Mouse (Mus musculus) stomach, postnatal 0 days (tissue): ENCODE data around the gene Sema3f. TPM values are rescaled to one million over a fixed set of nuclear protein-coding genes. Genes with fewer than 3 reads are reported as not detected.
A peak's percentile ranks its signal among the peaks of the same experiment; 100 is the strongest.
"Not testable (repeated sequence)": the region's sequence is repeated elsewhere in the genome, so short reads cannot be mapped to it uniquely, and the experiment has no call there.

Experiments
- ATAC-seq: fragments of 200-750 bp; cut with Nextera tagmentation; 2 replicates; pipeline ENCODE4 v1.8.0; 2017; ENCODE audit not compliant: low FRiP score, low TSS enrichment
- DNase-seq: peaks from one replicate; pipeline ENCODE4 v3.0.0-alpha.2; 2016; ENCODE audit warnings: low spot score
- H3K27ac ChIP-seq: fragments of 300-500 bp; sonication (generic); replicated peaks from 2 replicates; pipeline ENCODE4 v1.5.1; 2014; ENCODE audit warnings: mild to moderate bottlenecking, control low read depth
- H3K27me3 ChIP-seq: fragments of 300-500 bp; sonication (generic); 2 replicates; pipeline ENCODE4 v1.6.1; 2014; ENCODE audit warnings: low read length; ENCODE audit not compliant: control insufficient read depth, insufficient read depth
- H3K36me3 ChIP-seq: fragments of 300-500 bp; sonication (generic); 2 replicates; pipeline ENCODE4 v1.6.1; 2014; ENCODE audit warnings: low read length, mixed read lengths; ENCODE audit not compliant: control insufficient read depth, insufficient read depth
- H3K4me1 ChIP-seq: fragments of 300-500 bp; sonication (generic); replicated peaks from 2 replicates; pipeline ENCODE4 v1.6.1; 2014; ENCODE audit warnings: antibody characterized with exemption; ENCODE audit not compliant: control insufficient read depth, insufficient read depth
- H3K4me2 ChIP-seq: fragments of 300-500 bp; sonication (generic); replicated peaks from 2 replicates; pipeline ENCODE4 v1.6.1; 2014; ENCODE audit warnings: low read depth, mild to moderate bottlenecking, control low read depth, moderate library complexity
- H3K4me3 ChIP-seq: fragments of 300-500 bp; sonication (generic); 2 replicates; pipeline ENCODE4 v1.5.1; 2014; ENCODE audit warnings: low read depth, low read length, control low read depth
- H3K9ac ChIP-seq: fragments of 300-500 bp; sonication (generic); 2 replicates; pipeline ENCODE4 v1.6.1; 2014; ENCODE audit warnings: mild to moderate bottlenecking, low read length, control low read depth, mixed read lengths
- H3K9me3 ChIP-seq: fragments of 300-500 bp; sonication (generic); 2 replicates; pipeline ENCODE4 v1.6.1; 2016; ENCODE audit warnings: low read length; ENCODE audit not compliant: control insufficient read depth
- CTCF ChIP-seq: IDR thresholded peaks from 2 replicates; pipeline ENCODE4 v1.5.1; 2016; ENCODE audit warnings: antibody characterized with exemption, low read depth, mild to moderate bottlenecking, moderate library complexity
- EP300 ChIP-seq: optimal IDR thresholded peaks from 2 replicates; pipeline ENCODE3; 2016; ENCODE audit warnings: antibody characterized with exemption
- WGBS: fragments of 180-500 bp; shearing (Covaris S2); extraction: QIAGEN DNeasy Blood & Tissue Kit; methylation state at CpG from one replicate; pipeline ENCODE4 v1.1.7; 2014; 5-methylcytosine and 5-hydroxymethylcytosine counted together
- polyA plus RNA-seq: library from polyadenylated mRNA; unstranded; fragments of >200 nt; fragmentation: Nextera tagmentation; extraction: Ambion mirVana; gene quantifications from 2 replicates; pipeline ENCODE4 v1.2.1, GENCODE M21; 2015

The Sema3f gene
- polyA plus RNA-seq, 1 experiment from 2014 or later, result 11.7 TPM

- no peak for TF ChIP-seq CTCF
- no peak for TF ChIP-seq EP300
- H3K27ac ChIP-seq, result no peak overlapping the region
- no peaks in the 10 kb centered on the region for H3K9me3 ChIP-seq
- WGBS, result 78% methylated on average over 20 of the region's 20 CpGs
- no peak overlapping the region for H3K9ac ChIP-seq
- no peaks in the 10 kb centered on the region for H3K4me1 ChIP-seq
- H3K36me3 ChIP-seq, result peaks cover 12% of the 10 kb centered on the region; the same call in 1 of the 2 replicates
- no peaks in the 10 kb centered on the region for H3K27me3 ChIP-seq
- no peak overlapping the region for H3K4me3 ChIP-seq
- DNase-seq (no peak), ATAC-seq (no peak)
- H3K4me2 ChIP-seq, result no peak overlapping the region
Observed at GRCm38 (mm10) chr9:107682405-107682804, 27.9 kb downstream of the Sema3f start.

- Histone ChIP-seq H3K36me3 (peaks cover 7% of the 10 kb centered on the region; the same call in 1 of the 2 replicates), H3K9ac (peak within 1 kb of the TSS; percentile 13; the same call in 1 of the 2 replicates), H3K27ac (no peak within 1 kb of the TSS), H3K4me2 (no peak within 1 kb of the TSS), H3K9me3 (no peaks in the 10 kb centered on the region), H3K4me3 (no peak within 1 kb of the TSS), H3K27me3 (peaks cover 7% of the 10 kb centered on the region; the same call in 1 of the 2 replicates), H3K4me1 (no peaks in the 10 kb centered on the region)
- DNase-seq, result no peak
- 33% methylated on average over 5 of the region's 5 CpGs for WGBS
- no peak for ATAC-seq
- no peak for TF ChIP-seq EP300
Observed at GRCm38 (mm10) chr9:107679501-107679900, 30.8 kb downstream of the Sema3f start, which contains the start of gene Gnat1. Gnat1 (minus strand) TSS chr9:107679712.

DNA sequence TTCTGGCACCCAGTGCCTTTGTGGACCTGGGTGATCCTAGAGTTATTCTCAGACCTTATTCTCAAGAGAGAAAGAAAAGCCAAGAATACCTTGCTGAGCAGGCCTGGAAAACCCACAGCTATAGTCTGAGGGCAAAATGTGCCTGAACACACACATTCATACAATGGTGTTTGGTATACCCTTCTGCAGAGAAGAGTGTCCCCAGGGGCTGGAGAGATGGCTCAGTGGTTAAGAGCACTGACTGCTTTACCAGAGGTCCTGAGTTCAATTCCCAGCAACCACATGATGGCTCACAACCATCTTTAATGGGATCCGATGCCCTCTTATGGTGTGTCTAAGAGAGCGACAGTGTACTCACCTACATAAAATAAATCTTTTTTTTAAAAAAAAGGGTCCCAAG, 31.4 kb downstream of the Sema3f start:
- Histone ChIP-seq H3K4me2 (no peak overlapping the region), H3K9ac (no peak overlapping the region), H3K4me3 (no peak overlapping the region), H3K4me1 (no peaks in the 10 kb centered on the region), H3K36me3 (peaks cover 7% of the 10 kb centered on the region; the same call in 1 of the 2 replicates), H3K27me3 (peaks cover 7% of the 10 kb centered on the region; the same call in 1 of the 2 replicates), H3K27ac (no peak overlapping the region), H3K9me3 (no peaks in the 10 kb centered on the region)
- TF ChIP-seq EP300 (no peak), CTCF (no peak)
- WGBS, result 98% methylated on average over 2 of the region's 2 CpGs
- no peak for ATAC-seq
- DNase-seq, result no peak

GRCm38 (mm10) chr9:107677819-107678526, 32.3 kb downstream of the Sema3f start:
- 39% methylated on average over 14 of the region's 14 CpGs for WGBS
- not testable (repeated sequence) for H3K9me3 ChIP-seq, H3K4me1 ChIP-seq, H3K27me3 ChIP-seq, H3K9ac ChIP-seq, ATAC-seq, H3K27ac ChIP-seq, H3K4me3 ChIP-seq, H3K4me2 ChIP-seq, H3K36me3 ChIP-seq
- DNase-seq, result peak; percentile 79
- TF ChIP-seq CTCF, result peak; percentile 79

DNA sequence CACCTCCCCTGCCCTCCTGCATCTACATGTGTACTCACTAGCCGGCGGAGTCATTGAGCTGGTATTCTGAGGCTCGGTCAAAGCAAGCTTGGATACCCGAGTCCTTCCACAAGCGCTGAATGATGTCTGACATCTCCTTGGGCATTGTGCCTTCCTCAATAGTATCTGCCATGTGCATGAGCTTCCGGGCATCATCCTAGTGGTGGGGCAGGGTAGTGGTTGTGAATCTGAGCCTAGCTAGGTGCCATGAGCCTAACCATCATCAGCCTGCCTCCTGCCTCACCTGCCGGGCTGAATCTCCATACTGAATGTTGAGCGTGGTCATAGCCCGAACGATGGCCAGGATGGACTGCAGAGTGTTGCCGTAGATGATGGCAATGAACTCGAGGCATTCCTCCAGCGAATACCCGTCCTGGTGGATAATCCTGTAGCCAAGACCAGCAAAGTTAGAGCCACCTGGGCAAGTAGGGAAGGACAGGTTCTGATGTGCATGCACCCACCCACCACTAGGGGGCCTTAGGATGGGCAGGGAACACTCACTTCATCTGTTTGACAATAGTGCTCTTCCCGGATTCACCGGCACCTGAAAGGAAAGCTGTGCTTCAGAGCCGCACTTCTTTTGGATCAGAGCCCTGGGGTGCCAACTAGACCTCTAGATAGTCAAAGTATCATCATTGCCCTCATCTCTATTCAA, 33.0 kb downstream of the Sema3f start:
- peak; percentile 65 for DNase-seq
- ATAC-seq, result no peak
- no peak overlapping the region for H3K27ac ChIP-seq
- peaks cover 7% of the 10 kb centered on the region; the same call in 1 of the 2 replicates for H3K27me3 ChIP-seq
- H3K4me2 ChIP-seq, result no peak overlapping the region
- WGBS, result 16% methylated on average over 17 of the region's 17 CpGs
- no peak overlapping the region for H3K4me3 ChIP-seq
- TF ChIP-seq CTCF (peak; percentile 79), EP300 (no peak)
- H3K9me3 ChIP-seq, result no peaks in the 10 kb centered on the region
- no peaks in the 10 kb centered on the region for H3K4me1 ChIP-seq
- 0 out of 2 replicates have a peak, but pooled peaks cover under 1% of the 10 kb centered on the region for H3K36me3 ChIP-seq
- no peak overlapping the region for H3K9ac ChIP-seq

DNA sequence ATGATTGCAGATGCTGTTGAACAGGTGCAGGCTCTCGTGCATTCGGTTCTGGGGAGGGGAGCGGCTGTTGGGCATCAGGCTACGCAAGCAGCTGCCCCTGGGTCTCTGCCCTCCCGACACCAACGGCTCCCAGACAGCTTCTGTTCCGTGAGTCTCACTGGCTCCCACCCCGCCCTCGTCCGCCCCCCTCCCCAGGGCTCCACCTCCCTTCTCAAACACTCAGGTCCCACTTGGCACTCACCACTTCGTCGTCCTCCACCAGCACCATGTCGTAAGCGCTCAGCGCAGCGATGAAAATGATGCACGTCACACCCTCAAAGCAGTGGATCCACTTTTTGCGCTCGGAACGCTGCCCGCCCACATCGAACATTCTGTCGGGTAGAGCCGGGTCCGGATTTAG, 34.0 kb downstream of the Sema3f start:
- Histone ChIP-seq H3K4me3 (peak overlapping the region; percentile 23), H3K36me3 (no peaks in the 10 kb centered on the region), H3K27me3 (peaks cover 7% of the 10 kb centered on the region; the same call in 1 of the 2 replicates), H3K4me1 (no peaks in the 10 kb centered on the region), H3K9me3 (no peaks in the 10 kb centered on the region), H3K27ac (no peak overlapping the region), H3K9ac (no peak overlapping the region), H3K4me2 (peak overlapping the region; percentile 55)
- TF ChIP-seq EP300 (no peak), CTCF (no peak)
- ATAC-seq (peak; percentile 8; the same call in 1 of the 2 replicates), DNase-seq (peak; percentile 38)
- WGBS, result under 1% methylated on average over 25 of the region's 25 CpGs
